Mouse (Mus musculus) intestine, postnatal 0 days (tissue): ENCODE measurements at regions not wholly inside any gene's neighbourhood (a gene's known extent, or its start where the extent isn't known, plus 50 kb on each side); places are given as distances from the start of the nearest gene placed in this dataset.
"Not testable (repeated sequence)": the region's sequence is repeated elsewhere in the genome, so short reads cannot be mapped to it uniquely, and the experiment has no call there.

Experiments
- ATAC-seq: fragments of 200-750 bp; cut with Nextera tagmentation; 2 replicates; pipeline ENCODE4 v1.8.0; 2017; ENCODE audit warnings: mild to moderate bottlenecking, moderate TSS enrichment, moderate library complexity
- H3K27ac ChIP-seq: fragments of 300-500 bp; sonication (generic); 2 replicates; pipeline ENCODE4 v1.5.1; 2014; ENCODE audit warnings: mild to moderate bottlenecking, low read depth, low read length, moderate library complexity
- H3K27me3 ChIP-seq: fragments of 300-500 bp; sonication (generic); replicated peaks from 2 replicates; pipeline ENCODE4 v1.6.1; 2014; ENCODE audit warnings: low read length, mixed read lengths; ENCODE audit not compliant: control insufficient read depth, insufficient read depth
- H3K36me3 ChIP-seq: fragments of 300-500 bp; sonication (generic); 2 replicates; pipeline ENCODE4 v1.6.1; 2014; ENCODE audit warnings: mild to moderate bottlenecking, moderate library complexity; ENCODE audit not compliant: control insufficient read depth, insufficient read depth
- H3K4me1 ChIP-seq: fragments of 300-500 bp; sonication (generic); replicated peaks from 2 replicates; pipeline ENCODE4 v1.6.1; 2014; ENCODE audit warnings: antibody characterized with exemption, low read length, mixed read lengths; ENCODE audit not compliant: control insufficient read depth, insufficient read depth
- H3K4me2 ChIP-seq: fragments of 300-500 bp; sonication (generic); replicated peaks from 2 replicates; pipeline ENCODE4 v1.6.1; 2014; ENCODE audit warnings: low read depth, mild to moderate bottlenecking, moderate library complexity
- H3K4me3 ChIP-seq: fragments of 300-500 bp; sonication (generic); 2 replicates; pipeline ENCODE4 v1.5.1; 2014; ENCODE audit warnings: low read depth, low read length
- H3K9ac ChIP-seq: fragments of 300-500 bp; sonication (generic); 2 replicates; pipeline ENCODE4 v1.6.1; 2014; ENCODE audit warnings: mild to moderate bottlenecking, low read depth, low read length
- H3K9me3 ChIP-seq: fragments of 300-500 bp; sonication (generic); 2 replicates; pipeline ENCODE4 v1.6.1; 2016; ENCODE audit warnings: mixed run types; ENCODE audit not compliant: control insufficient read depth
- CTCF ChIP-seq: sonication (generic); IDR thresholded peaks from 2 replicates; pipeline ENCODE4 v1.5.1; 2016; ENCODE audit warnings: low read depth, mild to moderate bottlenecking, control low read depth, antibody characterized with exemption, moderate library complexity
- WGBS: fragments of 180-500 bp; shearing (Covaris S2); extraction: QIAGEN DNeasy Blood & Tissue Kit; methylation state at CpG from one replicate; pipeline ENCODE4 v1.1.7; 2014; 5-methylcytosine and 5-hydroxymethylcytosine counted together

DNA sequence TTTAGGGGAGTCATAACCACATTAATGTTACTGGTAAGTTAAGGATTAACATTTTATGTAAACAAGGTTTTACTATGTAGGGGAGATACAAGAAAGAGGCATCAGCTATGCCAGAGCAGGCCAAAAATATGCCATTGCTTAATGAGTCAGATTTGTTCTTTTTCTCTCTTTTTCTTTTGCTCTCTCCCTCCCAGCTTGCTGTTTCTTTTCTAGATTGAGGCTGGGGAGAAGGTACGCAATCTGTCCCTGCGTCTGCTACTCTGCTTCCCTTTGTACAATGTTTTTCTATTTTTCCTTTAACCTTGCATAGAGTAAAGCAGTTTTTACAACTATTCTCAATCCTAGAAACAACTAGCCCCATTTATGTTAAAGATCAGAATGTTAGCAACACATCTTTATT, 754.4 kb downstream of the Kcna4 start:
- no peak for TF ChIP-seq CTCF
- H3K9me3 ChIP-seq: no peaks in the 10 kb centered on the region
- no peaks in the 10 kb centered on the region for H3K36me3 ChIP-seq
- H3K4me1 ChIP-seq: no peaks in the 10 kb centered on the region
- no peaks in the 10 kb centered on the region for H3K27me3 ChIP-seq
- no peak for ATAC-seq
- no peak overlapping the region for H3K9ac ChIP-seq
- H3K4me2 ChIP-seq: no peak overlapping the region
- no peak overlapping the region for H3K4me3 ChIP-seq
- 86% methylated on average over 2 of the region's 2 CpGs for WGBS
- H3K27ac ChIP-seq: no peak overlapping the region

DNA sequence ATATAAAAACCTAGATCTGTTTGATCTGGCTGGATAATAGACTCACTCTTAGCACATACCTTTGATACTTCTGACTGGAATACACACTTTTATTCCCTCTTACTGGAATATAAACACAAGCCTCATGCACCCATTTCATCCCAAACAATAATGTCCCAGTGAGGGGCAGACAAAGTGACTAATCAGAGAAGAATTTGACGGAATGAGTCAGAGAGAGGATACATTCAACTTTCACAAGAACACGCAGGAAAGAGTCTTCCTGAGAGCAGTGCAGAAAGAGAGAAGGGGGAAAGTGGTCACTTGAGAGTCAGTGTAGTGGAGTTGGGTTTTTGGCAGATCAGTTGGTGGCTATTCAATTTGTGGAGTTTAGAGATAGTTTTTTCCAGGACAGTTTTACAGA, 755.6 kb downstream of the Kcna4 start:
- no peaks in the 10 kb centered on the region for H3K36me3 ChIP-seq
- H3K9ac ChIP-seq: no peak overlapping the region
- H3K4me1 ChIP-seq: no peaks in the 10 kb centered on the region
- H3K27me3 ChIP-seq: no peaks in the 10 kb centered on the region
- no peak for TF ChIP-seq CTCF
- no peak for ATAC-seq
- no peaks in the 10 kb centered on the region for H3K9me3 ChIP-seq
- no peak overlapping the region for H3K4me3 ChIP-seq
- WGBS: 77% methylated on average over 2 of the region's 2 CpGs
- H3K27ac ChIP-seq: no peak overlapping the region
- H3K4me2 ChIP-seq: no peak overlapping the region

- WGBS: 69% methylated on average over 2 of the region's 2 CpGs
Observed at GRCm38 (mm10) chr2:108062751-108063150, 772.3 kb downstream of the Kcna4 start.

DNA sequence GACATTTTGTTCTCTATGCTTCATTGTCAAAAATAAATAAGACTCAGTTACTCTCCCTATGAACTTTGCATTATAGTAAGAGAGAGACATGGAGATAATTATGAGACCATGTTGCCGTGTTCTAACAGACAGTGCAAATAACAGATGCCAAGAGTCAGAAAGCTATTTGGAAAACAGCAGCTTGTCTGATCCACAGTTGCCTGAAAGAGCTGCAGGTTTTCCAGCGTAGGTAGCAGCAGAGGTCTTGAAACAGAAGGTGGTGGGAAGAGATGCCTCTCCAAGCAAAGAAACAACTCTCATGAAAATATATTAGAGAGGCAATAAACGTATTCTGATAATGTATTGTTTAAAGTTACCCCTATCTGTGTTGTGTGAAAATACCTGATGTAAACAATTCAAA, 793.5 kb downstream of the Kcna4 start:
- Histone ChIP-seq H3K27ac (no peak overlapping the region), H3K4me2 (no peak overlapping the region), H3K36me3 (no peaks in the 10 kb centered on the region), H3K27me3 (no peaks in the 10 kb centered on the region), H3K4me1 (no peaks in the 10 kb centered on the region), H3K4me3 (no peak overlapping the region), H3K9me3 (no peaks in the 10 kb centered on the region), H3K9ac (no peak overlapping the region)
- no peak for TF ChIP-seq CTCF
- 74% methylated on average over 3 of the region's 3 CpGs for WGBS
- no peak for ATAC-seq

More at GRCm38 (mm10) chr2:108062751-108063150, 772.3 kb downstream of the Kcna4 start:
- H3K4me2 ChIP-seq, H3K4me1 ChIP-seq, H3K9me3 ChIP-seq, H3K27ac ChIP-seq, H3K27me3 ChIP-seq, H3K9ac ChIP-seq, H3K4me3 ChIP-seq, ATAC-seq, H3K36me3 ChIP-seq: not testable (repeated sequence)

DNA sequence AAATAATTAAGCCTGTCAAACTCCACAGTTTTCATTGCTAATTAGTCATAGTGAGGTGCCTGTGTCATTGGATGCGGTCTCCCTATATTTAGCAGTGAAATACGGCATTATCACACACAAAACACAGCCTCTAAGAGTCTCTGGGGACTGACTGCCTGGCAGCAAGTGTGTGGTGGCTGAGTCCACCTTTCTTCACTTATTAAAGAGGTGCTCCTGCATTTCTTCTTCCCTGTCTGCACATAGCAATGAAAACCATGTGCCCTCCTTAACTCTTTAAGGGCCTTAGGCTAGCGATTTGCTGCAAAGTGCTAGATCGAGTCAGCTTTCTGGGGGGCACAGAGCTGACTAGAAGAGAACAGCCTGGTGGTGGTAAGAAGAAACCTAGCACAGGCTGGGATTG, 799.8 kb downstream of the Kcna4 start:
- Histone ChIP-seq H3K27me3 (no peaks in the 10 kb centered on the region), H3K27ac (no peak overlapping the region), H3K4me3 (no peak overlapping the region), H3K36me3 (no peaks in the 10 kb centered on the region), H3K4me2 (no peak overlapping the region), H3K9ac (no peak overlapping the region), H3K9me3 (no peaks in the 10 kb centered on the region), H3K4me1 (no peaks in the 10 kb centered on the region)
- ATAC-seq: no peak
- 83% methylated on average over 4 of the region's 4 CpGs for WGBS
- TF ChIP-seq CTCF: no peak

DNA sequence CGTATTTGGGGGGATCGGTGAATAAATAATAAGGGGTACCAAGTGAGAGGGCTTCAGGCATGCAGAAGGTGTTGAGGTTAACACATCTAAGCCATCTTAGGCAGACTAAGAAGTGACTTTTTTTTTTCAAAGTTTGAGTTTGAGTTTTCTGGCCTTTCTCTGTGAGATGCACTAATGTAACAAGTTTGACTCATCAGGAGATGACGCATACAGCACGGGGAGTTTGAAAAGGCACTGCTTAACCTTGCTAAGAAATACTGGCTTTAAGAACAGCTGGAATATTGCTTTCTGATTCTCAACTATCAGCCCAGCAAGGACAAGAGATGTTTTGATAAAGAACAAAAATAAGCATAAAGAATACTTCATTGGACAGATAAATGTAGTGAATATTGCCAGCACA, 806.6 kb downstream of the Kcna4 start:
- TF ChIP-seq CTCF: no peak
- Histone ChIP-seq H3K27ac (no peak overlapping the region), H3K9ac (no peak overlapping the region), H3K4me3 (no peak overlapping the region), H3K36me3 (no peaks in the 10 kb centered on the region), H3K4me2 (no peak overlapping the region), H3K4me1 (no peaks in the 10 kb centered on the region), H3K27me3 (no peaks in the 10 kb centered on the region), H3K9me3 (no peaks in the 10 kb centered on the region)
- ATAC-seq: no peak
- WGBS: 86% methylated on average over 4 of the region's 4 CpGs

DNA sequence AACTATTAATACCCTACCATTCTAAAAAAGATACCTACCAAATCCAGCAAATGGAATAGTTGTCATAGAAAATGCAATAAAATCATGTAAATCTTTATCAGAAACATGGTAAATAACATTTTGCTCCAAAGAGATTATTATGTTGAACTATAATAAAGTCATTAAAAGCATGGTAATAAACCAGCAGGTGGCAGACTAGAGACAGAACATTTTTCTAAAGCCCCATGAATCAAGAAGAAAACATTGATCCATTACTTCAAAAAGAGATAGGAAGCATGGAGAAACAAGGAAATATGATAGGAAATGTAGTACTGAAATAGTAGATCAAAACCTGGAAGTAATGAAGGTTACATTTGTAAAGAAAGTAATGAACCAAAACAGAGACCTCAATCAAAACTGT, 819.7 kb downstream of the Kcna4 start:
- no peak for ATAC-seq

More for the DNA sequence above, 819.7 kb downstream of the Kcna4 start:
- Histone ChIP-seq H3K9me3 (no peaks in the 10 kb centered on the region), H3K4me2 (no peak overlapping the region), H3K4me3 (no peak overlapping the region), H3K27me3 (no peaks in the 10 kb centered on the region), H3K27ac (no peak overlapping the region), H3K9ac (no peak overlapping the region), H3K36me3 (no peaks in the 10 kb centered on the region), H3K4me1 (no peaks in the 10 kb centered on the region)
- TF ChIP-seq CTCF: peak; percentile 53
